Mouse (Mus musculus) lung, adult 2 months (tissue): ENCODE measurements around the gene Rybp. TPM values are rescaled to one million over a fixed set of nuclear protein-coding genes. Genes with fewer than 3 reads are reported as not detected.
A peak's percentile ranks its signal among the peaks of the same experiment; 100 is the strongest.

Experiments used
- DNase-seq: peaks from one replicate; pipeline ENCODE4 v3.0.0; 2022
- H3K4me1 ChIP-seq: fragments of 200-500 bp; 2 replicates; pipeline ENCODE4 v1.6.1; 2011; ENCODE audit warnings: low read length; ENCODE audit not compliant: control insufficient read depth, insufficient read depth
- H3K4me3 ChIP-seq: fragments of 200-500 bp; replicated peaks from 2 replicates; pipeline ENCODE3; 2011; ENCODE audit warnings: low read depth, mild to moderate bottlenecking, control low read depth, low read length; ENCODE audit errors: extremely low read depth
- CTCF ChIP-seq: fragments of 200-500 bp; IDR thresholded peaks from 2 replicates; pipeline ENCODE4 v1.5.1; 2011; ENCODE audit warnings: mild to moderate bottlenecking, low read length, control low read depth; ENCODE audit not compliant: insufficient read depth
- POLR2A ChIP-seq: fragments of 200-500 bp; IDR thresholded peaks from 2 replicates; pipeline ENCODE4 v1.6.1; 2011; ENCODE audit warnings: low read depth, mild to moderate bottlenecking, control low read depth, low read length, borderline replicate concordance; ENCODE audit errors: extremely low read depth
- WGBS: fragments of 180-500 bp; shearing (Covaris S2); methylation state at CpG from one replicate; pipeline ENCODE4 v1.1.7; 2018; 5-methylcytosine and 5-hydroxymethylcytosine counted together
- polyA plus RNA-seq: library from polyadenylated mRNA; depleted of rRNA; stranded (reverse); fragments of >200 nt; gene quantifications from 2 replicates; pipeline ENCODE4 v1.2.3, GENCODE M21; 2012

Rybp gene
- polyA plus RNA-seq, 1 experiment = 30.6 TPM

DNA sequence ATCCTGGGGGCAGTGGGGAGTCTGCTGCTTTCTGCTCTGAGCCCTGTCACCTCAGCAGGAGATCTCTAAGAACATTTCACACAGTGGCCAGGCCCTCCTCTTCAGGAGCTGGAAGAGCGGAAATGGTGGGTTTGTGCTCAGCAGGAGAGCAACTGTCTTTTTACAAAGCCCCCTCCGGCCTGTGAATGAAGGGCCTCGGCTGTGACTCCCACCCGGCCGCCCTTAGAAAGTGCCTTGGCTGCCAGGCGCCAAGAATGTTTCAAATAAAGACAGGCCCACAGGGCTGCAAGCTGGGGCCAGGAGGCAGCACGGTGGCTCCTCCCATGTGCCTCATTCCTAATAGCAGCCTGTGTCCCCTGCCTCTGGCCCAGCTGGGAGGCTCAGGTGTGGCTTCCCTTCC lies 74.5 kb downstream of the Rybp start:
- H3K4me1 ChIP-seq = peaks cover 11% of the 10 kb centered on the region
- 63% methylated on average over 7 of the region's 7 CpGs for WGBS
- H3K4me3 ChIP-seq = no peak overlapping the region
- no peak for TF ChIP-seq POLR2A
- no peak for TF ChIP-seq CTCF
- no peak for DNase-seq

DNA sequence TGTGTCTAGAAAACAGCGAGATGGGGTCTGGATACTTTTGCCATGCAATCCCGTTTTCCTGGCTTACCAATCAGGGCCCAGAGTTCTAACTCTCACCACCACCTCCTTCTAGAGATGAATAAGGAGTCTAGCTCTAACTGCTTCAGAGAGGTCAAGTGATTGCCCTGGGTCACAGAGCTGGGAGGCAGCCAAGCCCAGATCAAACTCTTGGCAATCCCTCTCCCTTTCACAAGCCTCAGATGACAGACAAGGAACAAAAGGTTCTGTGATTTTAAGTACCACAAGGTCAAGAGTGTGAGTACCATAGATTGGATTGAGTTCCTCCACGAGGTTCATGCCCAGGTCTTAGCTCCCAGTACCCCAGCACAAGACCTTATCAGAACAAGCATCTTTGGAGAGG lies 75.6 kb downstream of the Rybp start:
- no peak overlapping the region for H3K4me3 ChIP-seq
- DNase-seq = no peak
- TF ChIP-seq CTCF (no peak), POLR2A (no peak)
- 71% methylated on average over 3 of the region's 3 CpGs for WGBS
- H3K4me1 ChIP-seq = peaks cover 15% of the 10 kb centered on the region

DNA sequence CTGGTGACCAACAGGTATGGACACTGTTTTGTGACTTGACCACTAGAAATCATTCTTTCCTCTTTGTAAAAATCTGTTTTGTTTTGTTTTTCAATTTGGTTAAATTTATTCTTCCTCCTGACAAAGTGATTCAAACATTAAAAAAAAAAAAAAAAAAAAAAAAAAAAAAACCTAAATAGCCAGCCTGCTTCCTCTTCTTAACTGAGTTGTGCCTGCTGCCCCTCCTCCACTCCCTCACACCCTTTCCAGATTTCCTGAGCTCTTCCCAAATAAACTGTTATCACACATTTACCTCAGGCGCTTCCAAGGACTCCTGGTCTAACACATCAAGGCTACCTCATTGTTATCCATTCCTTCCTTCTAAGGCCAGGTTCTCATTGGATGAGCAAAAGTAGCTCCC lies 76.8 kb downstream of the Rybp start:
- no peak for DNase-seq
- no peak for TF ChIP-seq POLR2A
- no peak for TF ChIP-seq CTCF
- 79% methylated on average over 1 of the region's 1 CpGs for WGBS
- H3K4me1 ChIP-seq = peaks cover 17% of the 10 kb centered on the region
- H3K4me3 ChIP-seq = no peak overlapping the region

DNA sequence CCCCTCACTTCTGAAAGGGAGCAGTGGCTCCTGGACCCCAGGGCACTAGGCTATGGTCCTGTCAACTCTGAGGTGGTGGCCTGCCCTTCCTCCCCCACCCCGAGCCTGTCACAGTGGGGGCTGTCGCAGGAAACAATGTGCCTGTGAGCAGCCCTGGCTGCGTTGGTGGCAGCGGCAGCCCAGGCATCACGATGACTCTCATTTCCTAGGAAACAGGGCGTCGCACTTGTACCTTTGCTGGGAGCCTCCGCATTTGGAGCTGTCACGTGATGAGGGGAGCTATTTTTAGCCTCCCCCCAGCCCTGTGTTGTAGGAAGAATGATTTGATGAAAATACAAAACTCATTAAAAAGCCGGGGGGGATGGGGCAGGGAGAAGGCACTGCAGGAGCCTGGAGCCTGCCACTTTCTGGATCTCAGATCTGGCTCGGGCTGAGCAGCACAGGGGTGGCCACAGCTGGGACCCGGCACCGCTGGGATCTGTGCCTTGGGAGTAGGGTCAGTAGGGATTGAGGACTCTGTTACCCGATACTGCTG lies 80.5 kb downstream of the Rybp start:
- H3K4me1 ChIP-seq = peaks cover 17% of the 10 kb centered on the region
- no peak for TF ChIP-seq POLR2A
- TF ChIP-seq CTCF = no peak
- WGBS = 13% methylated on average over 14 of the region's 14 CpGs
- H3K4me3 ChIP-seq = no peak overlapping the region
- no peak for DNase-seq

DNA sequence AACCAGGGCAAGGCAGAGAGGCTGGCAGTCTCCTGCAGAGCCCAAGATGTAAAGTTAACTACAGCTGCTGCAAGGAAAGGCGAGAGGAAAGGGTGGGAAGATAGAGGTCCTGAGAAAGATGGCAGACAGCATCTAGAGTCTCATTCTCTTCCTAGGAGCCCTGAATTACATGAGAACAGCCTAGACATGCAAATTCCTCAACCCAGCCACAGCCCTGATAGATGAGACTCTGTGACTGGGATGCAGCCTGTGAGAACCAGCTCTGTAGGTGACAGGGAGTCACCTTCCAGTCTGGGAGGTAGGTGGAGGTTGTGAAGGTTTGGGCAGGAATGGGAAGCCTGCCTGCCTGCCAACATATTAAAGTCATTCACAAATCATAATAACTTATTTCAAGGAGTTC lies 81.0 kb downstream of the Rybp start:
- TF ChIP-seq CTCF (no peak), POLR2A (no peak)
- H3K4me3 ChIP-seq = no peak overlapping the region
- 91% methylated on average over 1 of the region's 1 CpGs for WGBS
- H3K4me1 ChIP-seq = peaks cover 17% of the 10 kb centered on the region
- no peak for DNase-seq

DNA sequence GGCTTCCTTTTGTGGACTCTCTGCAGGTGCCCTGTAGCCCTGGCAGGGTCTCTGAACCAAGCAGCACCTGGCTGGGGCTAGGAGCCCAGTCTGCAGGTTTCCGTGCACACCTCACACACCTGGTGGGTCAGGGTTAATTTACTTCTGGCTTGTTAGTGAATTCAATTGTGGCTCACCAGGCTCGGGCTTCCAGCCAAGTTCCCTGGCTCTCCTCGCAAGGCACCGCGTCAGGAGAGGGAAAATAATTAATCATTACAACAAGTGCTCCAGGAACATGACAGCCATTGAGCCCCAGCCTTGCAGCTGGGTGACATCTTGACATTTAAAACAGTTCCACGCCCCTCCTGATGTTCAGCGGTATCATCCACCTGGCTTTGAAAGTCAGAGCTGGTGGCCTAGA lies 82.8 kb downstream of the Rybp start:
- WGBS = 27% methylated on average over 7 of the region's 7 CpGs
- TF ChIP-seq POLR2A (no peak), CTCF (no peak)
- H3K4me1 ChIP-seq = peaks cover 12% of the 10 kb centered on the region
- no peak overlapping the region for H3K4me3 ChIP-seq
- peak; percentile 50 for DNase-seq

DNA sequence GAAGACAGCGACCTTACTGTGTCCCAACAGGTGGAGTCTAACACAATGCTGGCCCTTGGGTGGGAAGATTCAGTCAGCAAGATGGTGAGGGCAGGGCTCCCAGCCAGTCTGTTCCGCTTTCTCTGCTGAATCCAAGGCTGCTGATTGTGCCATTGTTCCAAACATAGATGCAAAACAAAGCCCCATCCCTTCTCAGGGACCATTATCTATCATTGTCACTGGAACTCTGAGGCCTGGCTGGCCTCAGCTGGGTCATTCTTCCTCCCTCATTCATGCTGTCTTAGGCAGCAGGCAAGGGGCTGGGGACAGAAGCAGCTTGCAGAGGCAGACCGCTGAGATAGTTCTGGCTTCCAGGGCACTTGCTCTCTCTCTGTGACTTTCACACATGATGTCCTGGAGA lies 83.8 kb downstream of the Rybp start:
- H3K4me3 ChIP-seq = no peak overlapping the region
- H3K4me1 ChIP-seq = peaks cover 12% of the 10 kb centered on the region
- DNase-seq = no peak
- TF ChIP-seq CTCF (no peak), POLR2A (no peak)
- WGBS = 44% methylated on average over 3 of the region's 3 CpGs

DNA sequence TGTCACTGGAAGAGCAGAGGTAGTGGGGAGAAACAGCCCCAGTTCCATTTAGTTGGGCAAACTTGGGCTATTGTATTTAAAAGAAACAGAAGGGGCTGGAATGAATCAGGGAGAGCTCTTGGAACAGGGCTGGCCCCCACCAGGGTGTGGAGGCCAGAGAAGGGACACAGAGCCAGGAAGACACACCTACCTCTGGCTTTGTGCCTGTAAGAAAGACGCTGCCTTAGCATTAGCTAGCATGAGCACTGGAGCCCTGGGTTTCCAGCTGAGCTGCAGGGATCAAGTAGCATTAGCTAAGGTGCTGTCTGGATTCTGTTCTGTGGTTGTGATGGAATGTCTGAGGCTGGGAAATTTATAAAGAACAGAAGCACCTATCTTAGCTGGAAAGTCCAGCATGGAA lies 85.2 kb downstream of the Rybp start:
- no peak for TF ChIP-seq CTCF
- TF ChIP-seq POLR2A = no peak
- H3K4me1 ChIP-seq = peaks cover 16% of the 10 kb centered on the region
- 32% methylated on average over 1 of the region's 1 CpGs for WGBS
- H3K4me3 ChIP-seq = no peak overlapping the region
- DNase-seq = no peak

DNA sequence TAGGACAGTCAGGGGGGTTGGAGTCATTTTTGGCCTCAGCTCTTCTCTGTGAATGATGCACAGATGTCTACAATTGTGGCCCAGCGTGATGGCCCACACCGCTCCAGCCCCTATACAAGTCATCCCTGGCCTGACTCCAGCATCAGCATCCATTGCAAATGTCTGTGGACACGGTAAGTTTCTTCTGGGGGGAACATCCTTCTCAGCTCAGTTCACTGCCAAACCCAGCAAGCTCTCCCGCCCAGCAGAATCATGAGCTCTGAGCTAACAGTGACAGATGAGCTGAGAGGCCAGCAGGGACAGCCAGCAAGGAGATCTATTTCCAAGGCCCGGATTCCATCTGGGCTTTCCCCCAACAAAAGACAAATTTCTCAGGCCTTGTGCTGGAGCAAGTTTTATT lies 90.2 kb downstream of the Rybp start:
- no peak for TF ChIP-seq POLR2A
- no peak for TF ChIP-seq CTCF
- no peak overlapping the region for H3K4me3 ChIP-seq
- DNase-seq = no peak
- WGBS = 66% methylated on average over 5 of the region's 5 CpGs
- H3K4me1 ChIP-seq = peaks cover 23% of the 10 kb centered on the region

DNA sequence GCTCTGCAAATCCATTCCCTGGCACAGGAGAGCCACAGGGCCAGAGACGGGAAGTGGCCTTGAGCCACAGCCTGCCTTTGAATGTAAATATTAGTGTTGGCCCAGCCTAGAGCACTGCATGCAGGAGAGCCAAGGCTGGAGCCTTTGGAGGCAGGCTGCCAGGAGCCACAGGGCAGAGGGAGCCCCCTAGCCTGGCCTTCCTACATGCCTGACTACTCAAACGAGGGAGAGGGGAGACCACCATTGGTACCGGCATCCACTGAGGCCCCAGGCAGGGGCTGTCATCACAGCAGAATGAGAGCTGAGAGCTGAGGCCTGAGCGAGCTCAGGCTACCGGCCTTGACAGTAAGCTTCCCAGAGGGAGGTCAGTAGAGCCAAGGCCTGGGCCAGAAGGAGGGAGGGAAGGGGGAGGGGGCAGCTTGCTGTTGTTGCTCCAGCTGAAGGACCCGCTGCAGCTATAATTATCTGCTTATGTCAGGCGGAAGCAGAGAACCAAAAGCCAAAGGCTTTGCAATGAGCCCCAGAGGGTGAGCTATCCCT lies 91.3 kb downstream of the Rybp start:
- TF ChIP-seq CTCF = no peak
- TF ChIP-seq POLR2A = no peak
- Histone ChIP-seq H3K4me1 (peaks cover 24% of the 10 kb centered on the region), H3K4me3 (no peak overlapping the region)
- peak; percentile 78 for DNase-seq
- 10% methylated on average over 7 of the region's 7 CpGs for WGBS
